Mouse (Mus musculus) liver, adult 2 months (tissue): ENCODE results near the gene Ttll10. TPM values are rescaled to one million over a fixed set of nuclear protein-coding genes. Genes with fewer than 3 reads are reported as not detected.

Source experiments
- DNase-seq: peaks from one replicate; pipeline ENCODE4 v3.0.0-alpha.2; 2011; ENCODE audit warnings: low read depth, low spot score; ENCODE audit errors: extremely low read depth
- H3K27ac ChIP-seq: fragments of 200-500 bp; replicated peaks from 2 replicates; pipeline ENCODE4 v1.5.1; 2012; ENCODE audit warnings: low read depth, mild to moderate bottlenecking, control low read depth, inconsistent platforms, low read length; ENCODE audit not compliant: insufficient read depth
- H3K27me3 ChIP-seq: fragments of 200-500 bp; 2 replicates; pipeline ENCODE4 v1.6.1; 2012; ENCODE audit warnings: mild to moderate bottlenecking, moderate library complexity, low read length, inconsistent platforms; ENCODE audit not compliant: control insufficient read depth, insufficient read depth
- H3K36me3 ChIP-seq: fragments of 200-500 bp; 2 replicates; pipeline ENCODE4 v1.6.1; 2012; ENCODE audit warnings: low read length, inconsistent platforms; ENCODE audit not compliant: control insufficient read depth, insufficient read depth
- H3K4me1 ChIP-seq: fragments of 200-500 bp; 2 replicates; pipeline ENCODE4 v1.6.1; 2011; ENCODE audit warnings: low read length; ENCODE audit not compliant: control insufficient read depth, insufficient read depth
- H3K4me3 ChIP-seq: fragments of 200-500 bp; 2 replicates; pipeline ENCODE4 v1.5.1; 2011; ENCODE audit warnings: low read depth, mild to moderate bottlenecking, control low read depth, low read length, moderate library complexity; ENCODE audit not compliant: insufficient read depth
- H3K79me2 ChIP-seq: fragments of 200-500 bp; 2 replicates; pipeline ENCODE4 v1.6.1; 2012; ENCODE audit warnings: inconsistent platforms, mild to moderate bottlenecking, low read length, moderate library complexity; ENCODE audit not compliant: control insufficient read depth, insufficient read depth
- H3K9ac ChIP-seq: fragments of 200-500 bp; 2 replicates; pipeline ENCODE4 v1.6.1; 2012; ENCODE audit warnings: low read depth, mild to moderate bottlenecking, control low read depth, inconsistent platforms, low read length
- CTCF ChIP-seq: fragments of 200-500 bp; IDR thresholded peaks from 2 replicates; pipeline ENCODE4 v1.5.1; 2011; ENCODE audit warnings: low read depth, low read length, control low read depth
- POLR2A ChIP-seq: fragments of 200-500 bp; IDR thresholded peaks from 2 replicates; pipeline ENCODE4 v1.6.1; 2011; ENCODE audit warnings: low read length, control low read depth; ENCODE audit not compliant: insufficient read depth; ENCODE audit errors: extremely low read depth
- WGBS: fragments of 180-500 bp; shearing (Covaris S2); methylation state at CpG from one replicate; pipeline ENCODE4 v1.1.7; 2018; 5-methylcytosine and 5-hydroxymethylcytosine counted together
- polyA plus RNA-seq: library from polyadenylated mRNA; depleted of rRNA; stranded (reverse); fragments of >200 nt; gene quantifications from 2 replicates; pipeline ENCODE4 v1.2.3, GENCODE M21; 2012
- total RNA-seq: library from RNA; depleted of rRNA; stranded (reverse); fragments of >200 nt; gene quantifications from 2 replicates; pipeline ENCODE4 v1.2.3, GENCODE M21; 2014

Gene Ttll10
- total and polyA plus RNA-seq, 2 experiments, result 0.12 to 0.37 TPM

- TF ChIP-seq POLR2A (no peak), CTCF (no peak)
- no peaks in the 10 kb centered on the region for H3K27me3 ChIP-seq
- peaks cover 4% of the 10 kb centered on the region; the same call in 1 of the 2 replicates for H3K79me2 ChIP-seq
- H3K4me3 ChIP-seq, result peak overlapping the region; percentile 73
- WGBS, result 56% methylated on average over 9 of the region's 9 CpGs
- no peak for DNase-seq
- peaks cover 18% of the 10 kb centered on the region for H3K4me1 ChIP-seq
- H3K27ac ChIP-seq, result no peak overlapping the region
- no peaks in the 10 kb centered on the region for H3K36me3 ChIP-seq
- H3K9ac ChIP-seq, result peak overlapping the region; percentile 83
Observed at GRCm38 (mm10) chr4:156030651-156031118, 28.5 kb downstream of the Ttll10 start.

GRCm38 (mm10) chr4:156028580-156028979 lies 30.6 kb downstream of the Ttll10 start:
- TF ChIP-seq POLR2A (no peak), CTCF (no peak)
- H3K4me1 ChIP-seq, result peaks cover 18% of the 10 kb centered on the region
- 96% methylated on average over 7 of the region's 7 CpGs for WGBS

GRCm38 (mm10) chr4:156026013-156026412 lies 33.2 kb downstream of the Ttll10 start, which contains the start of gene Tnfrsf18:
Gene Tnfrsf18 (plus strand): TSS chr4:156026164.
- DNase-seq, result no peak
- peak; percentile 13; the same call in 1 of the 2 replicates for TF ChIP-seq CTCF
- no peak for TF ChIP-seq POLR2A
- H3K9ac ChIP-seq, result no peak within 1 kb of the TSS
- WGBS, result 39% methylated on average over 4 of the region's 4 CpGs
- H3K4me1 ChIP-seq, result peaks cover 5% of the 10 kb centered on the region
- H3K27ac ChIP-seq, result no peak within 1 kb of the TSS
- H3K79me2 ChIP-seq, result peaks cover 3% of the 10 kb centered on the region; the same call in 1 of the 2 replicates
- H3K4me3 ChIP-seq, result no peak within 1 kb of the TSS
- no peaks in the 10 kb centered on the region for H3K27me3 ChIP-seq
- H3K36me3 ChIP-seq, result no peaks in the 10 kb centered on the region

More at GRCm38 (mm10) chr4:156028580-156028979, 30.6 kb downstream of the Ttll10 start:
- H3K79me2 ChIP-seq, result peaks cover 4% of the 10 kb centered on the region; the same call in 1 of the 2 replicates
- H3K4me3 ChIP-seq, result no peak overlapping the region
- no peaks in the 10 kb centered on the region for H3K36me3 ChIP-seq
- no peak overlapping the region for H3K9ac ChIP-seq
- no peak overlapping the region for H3K27ac ChIP-seq
- no peak for DNase-seq
- no peaks in the 10 kb centered on the region for H3K27me3 ChIP-seq

GRCm38 (mm10) chr4:156024184-156024583 lies 35.0 kb downstream of the Ttll10 start:
- Histone ChIP-seq H3K9ac (no peak overlapping the region), H3K4me1 (no peaks in the 10 kb centered on the region), H3K27ac (no peak overlapping the region), H3K4me3 (no peak overlapping the region), H3K79me2 (no peaks in the 10 kb centered on the region), H3K36me3 (no peaks in the 10 kb centered on the region), H3K27me3 (no peaks in the 10 kb centered on the region)
- no peak for TF ChIP-seq CTCF
- TF ChIP-seq POLR2A, result no peak
- no peak for DNase-seq
- 93% methylated on average over 7 of the region's 7 CpGs for WGBS

GRCm38 (mm10) chr4:156023520-156023919 lies 35.7 kb downstream of the Ttll10 start:
- no peaks in the 10 kb centered on the region for H3K79me2 ChIP-seq
- WGBS, result 90% methylated on average over 9 of the region's 9 CpGs
- no peak for TF ChIP-seq POLR2A
- TF ChIP-seq CTCF, result no peak
- H3K4me3 ChIP-seq, result no peak overlapping the region
- H3K27ac ChIP-seq, result no peak overlapping the region
- no peak for DNase-seq
- no peaks in the 10 kb centered on the region for H3K27me3 ChIP-seq
- no peaks in the 10 kb centered on the region for H3K36me3 ChIP-seq
- no peak overlapping the region for H3K9ac ChIP-seq
- H3K4me1 ChIP-seq, result no peaks in the 10 kb centered on the region

- no peak for DNase-seq
- WGBS, result 65% methylated on average over 9 of the region's 9 CpGs
- no peak overlapping the region for H3K9ac ChIP-seq
Observed at GRCm38 (mm10) chr4:156021942-156022419, 37.2 kb downstream of the Ttll10 start.

More at GRCm38 (mm10) chr4:156021942-156022419, 37.2 kb downstream of the Ttll10 start:
- Histone ChIP-seq H3K79me2 (no peaks in the 10 kb centered on the region), H3K27me3 (no peaks in the 10 kb centered on the region), H3K36me3 (no peaks in the 10 kb centered on the region), H3K27ac (no peak overlapping the region), H3K4me3 (no peak overlapping the region), H3K4me1 (no peaks in the 10 kb centered on the region)
- no peak for TF ChIP-seq POLR2A
- no peak for TF ChIP-seq CTCF
